Mouse (Mus musculus): ENCODE results near the gene Tmem247. TPM values are rescaled to one million over a fixed set of nuclear protein-coding genes. Genes with fewer than 3 reads are reported as not detected.
A peak's percentile ranks its signal among the peaks of the same experiment; 100 is the strongest.

Tmem247 gene
- polyA plus RNA-seq, 1 experiment from 2014 or later, result not detected

GRCm38 (mm10) chr17:86924679-86925078 is 7.5 kb downstream of the Tmem247 start:
- H3K27me3 ChIP-seq (ENCODE audit: insufficient read depth, low read length), result no peaks in the 10 kb centered on the region
- no peaks in the 10 kb centered on the region for H3K36me3 ChIP-seq (ENCODE audit: insufficient read depth, low read length)
- H3K9me3 ChIP-seq (replicated peaks; ENCODE audit: low read length), result no peaks in the 10 kb centered on the region; the same call in 1 of the 2 replicates
- H3K4me2 ChIP-seq (ENCODE audit: low read length), result no peak overlapping the region
- 67% methylated on average over 3 of the region's 3 CpGs for WGBS
- no peak for TF ChIP-seq CTCF (IDR thresholded peaks at IDR 0.05; ENCODE audit: low read depth)
- ATAC-seq (replicated peaks; ENCODE audit: low FRiP score, low read depth), result no peak
- no peak for DNase-seq (ENCODE audit: low spot score)
- H3K27ac ChIP-seq, result no peak overlapping the region
- no peaks in the 10 kb centered on the region for H3K4me1 ChIP-seq (replicated peaks; ENCODE audit: insufficient read depth, low read length)
- no peak overlapping the region for H3K9ac ChIP-seq (ENCODE audit: low read depth, low read length)
- H3K4me3 ChIP-seq (replicated peaks; ENCODE audit: low read depth, low read length), result no peak overlapping the region

- no peaks in the 10 kb centered on the region; the same call in 1 of the 2 replicates for H3K9me3 ChIP-seq (replicated peaks; ENCODE audit: low read length)
- ATAC-seq (replicated peaks; ENCODE audit: low FRiP score, low read depth), result no peak
- 91% methylated on average over 3 of the region's 3 CpGs for WGBS
- DNase-seq (ENCODE audit: low spot score), result no peak
- TF ChIP-seq CTCF (IDR thresholded peaks at IDR 0.05; ENCODE audit: low read depth), result no peak
- H3K4me2 ChIP-seq (ENCODE audit: low read length), result no peak overlapping the region
- H3K4me1 ChIP-seq (replicated peaks; ENCODE audit: insufficient read depth, low read length), result no peaks in the 10 kb centered on the region
- H3K27ac ChIP-seq, result no peak overlapping the region
- no peak overlapping the region for H3K9ac ChIP-seq (ENCODE audit: low read depth, low read length)
- no peaks in the 10 kb centered on the region for H3K36me3 ChIP-seq (ENCODE audit: insufficient read depth, low read length)
- H3K4me3 ChIP-seq (replicated peaks; ENCODE audit: low read depth, low read length), result no peak overlapping the region
- H3K27me3 ChIP-seq (ENCODE audit: insufficient read depth, low read length), result no peaks in the 10 kb centered on the region
Observed at GRCm38 (mm10) chr17:86926836-86927235, 9.7 kb downstream of the Tmem247 start.

DNA sequence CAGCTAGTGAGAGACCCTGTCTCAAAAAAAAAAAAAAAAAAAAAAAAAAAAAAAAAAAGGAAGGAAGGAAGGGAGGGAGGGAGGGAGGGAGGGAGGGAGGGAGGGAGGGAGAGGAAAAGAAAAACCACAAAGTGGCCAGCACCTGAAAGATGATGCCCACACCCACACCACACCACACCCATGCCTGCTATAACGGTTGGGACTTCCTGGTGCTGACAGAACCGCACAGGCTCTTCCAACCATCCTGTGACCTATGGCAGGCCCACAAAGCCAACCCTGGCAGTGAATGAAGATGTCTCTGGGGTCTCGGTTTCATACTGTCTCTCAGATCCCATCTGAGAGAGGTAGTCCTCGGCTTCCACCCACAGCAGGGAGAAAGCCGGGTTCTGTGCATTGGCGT is 12.2 kb downstream of the Tmem247 start:
- H3K27ac ChIP-seq, result no peak overlapping the region
- ATAC-seq (replicated peaks; ENCODE audit: low FRiP score, low read depth) (no peak), DNase-seq (ENCODE audit: low spot score) (no peak)
- no peaks in the 10 kb centered on the region for H3K27me3 ChIP-seq (ENCODE audit: insufficient read depth, low read length)
- no peak overlapping the region for H3K9ac ChIP-seq (ENCODE audit: low read depth, low read length)
- TF ChIP-seq CTCF (IDR thresholded peaks at IDR 0.05; ENCODE audit: low read depth), result no peak
- H3K4me2 ChIP-seq (ENCODE audit: low read length), result no peak overlapping the region
- no peaks in the 10 kb centered on the region; the same call in 1 of the 2 replicates for H3K9me3 ChIP-seq (replicated peaks; ENCODE audit: low read length)
- WGBS, result 77% methylated on average over 6 of the region's 6 CpGs
- no peaks in the 10 kb centered on the region for H3K36me3 ChIP-seq (ENCODE audit: insufficient read depth, low read length)
- no peaks in the 10 kb centered on the region for H3K4me1 ChIP-seq (replicated peaks; ENCODE audit: insufficient read depth, low read length)
- H3K4me3 ChIP-seq (replicated peaks; ENCODE audit: low read depth, low read length), result no peak overlapping the region

- Histone ChIP-seq H3K4me3 (replicated peaks; ENCODE audit: low read depth, low read length) (no peak overlapping the region), H3K36me3 (ENCODE audit: insufficient read depth, low read length) (no peaks in the 10 kb centered on the region), H3K4me2 (ENCODE audit: low read length) (no peak overlapping the region), H3K9ac (ENCODE audit: low read depth, low read length) (no peak overlapping the region), H3K27me3 (ENCODE audit: insufficient read depth, low read length) (no peaks in the 10 kb centered on the region), H3K27ac (no peak overlapping the region), H3K9me3 (replicated peaks; ENCODE audit: low read length) (no peaks in the 10 kb centered on the region; the same call in 1 of the 2 replicates), H3K4me1 (replicated peaks; ENCODE audit: insufficient read depth, low read length) (no peaks in the 10 kb centered on the region)
- DNase-seq (ENCODE audit: low spot score) (no peak), ATAC-seq (replicated peaks; ENCODE audit: low FRiP score, low read depth) (no peak)
- TF ChIP-seq CTCF (IDR thresholded peaks at IDR 0.05; ENCODE audit: low read depth), result no peak
Observed at GRCm38 (mm10) chr17:86929981-86930380, 12.8 kb downstream of the Tmem247 start.

DNA sequence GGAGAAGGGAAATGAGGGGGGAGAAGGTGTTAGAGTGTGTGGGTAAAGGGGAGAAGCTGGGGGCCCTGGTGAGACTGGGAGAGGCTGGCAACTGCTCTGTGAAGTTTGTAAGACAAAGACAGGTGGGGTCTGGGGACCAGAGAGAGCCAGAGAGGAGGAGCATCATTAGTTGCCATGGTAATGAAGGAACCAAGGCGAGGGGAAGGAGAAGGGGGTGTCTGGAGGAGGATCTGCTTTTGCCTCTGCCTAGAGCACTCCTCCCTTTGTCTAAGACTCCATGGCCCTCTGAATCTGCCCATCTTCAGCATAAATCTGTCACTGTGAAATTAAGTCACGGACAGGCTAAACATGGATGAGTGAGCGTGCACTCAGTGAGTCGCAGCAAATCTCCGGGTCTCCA is 15.7 kb downstream of the Tmem247 start:
- no peak; the same call in 1 of the 2 replicates for ATAC-seq (replicated peaks; ENCODE audit: low FRiP score, low read depth)
- H3K27me3 ChIP-seq (ENCODE audit: insufficient read depth, low read length), result no peaks in the 10 kb centered on the region
- H3K4me2 ChIP-seq (ENCODE audit: low read length), result no peak overlapping the region
- no peak for TF ChIP-seq CTCF (IDR thresholded peaks at IDR 0.05; ENCODE audit: low read depth)
- peak; percentile 49 for DNase-seq (ENCODE audit: low spot score)
- H3K4me1 ChIP-seq (replicated peaks; ENCODE audit: insufficient read depth, low read length), result no peaks in the 10 kb centered on the region
- no peaks in the 10 kb centered on the region for H3K9me3 ChIP-seq (replicated peaks; ENCODE audit: low read length)
- no peak overlapping the region for H3K9ac ChIP-seq (ENCODE audit: low read depth, low read length)
- 16% methylated on average over 5 of the region's 5 CpGs for WGBS
- H3K4me3 ChIP-seq (replicated peaks; ENCODE audit: low read depth, low read length), result no peak overlapping the region
- no peak overlapping the region for H3K27ac ChIP-seq
- H3K36me3 ChIP-seq (ENCODE audit: insufficient read depth, low read length), result no peaks in the 10 kb centered on the region

DNA sequence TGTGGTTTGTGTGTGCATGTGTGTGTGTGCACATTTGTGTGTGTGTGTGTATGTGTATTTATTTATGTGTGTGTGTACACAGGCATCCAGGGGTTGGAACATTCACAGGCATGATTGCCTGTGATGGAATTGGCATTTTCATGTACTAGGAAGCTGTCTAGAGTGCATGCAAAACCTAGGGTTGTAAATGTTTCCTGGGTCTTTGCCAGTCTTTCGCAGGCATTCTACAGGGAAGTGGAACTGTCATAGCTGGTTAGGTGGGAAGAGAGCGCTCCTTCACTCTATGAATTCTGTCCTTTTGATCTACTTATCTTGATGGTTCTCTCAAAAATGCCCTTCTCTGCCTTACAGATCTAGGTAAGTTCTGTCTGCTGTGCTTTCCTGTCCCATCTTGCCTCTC is 19.9 kb downstream of the Tmem247 start:
- ATAC-seq (replicated peaks; ENCODE audit: low FRiP score, low read depth), result no peak
- Histone ChIP-seq H3K9ac (ENCODE audit: low read depth, low read length) (no peak overlapping the region), H3K4me3 (replicated peaks; ENCODE audit: low read depth, low read length) (no peak overlapping the region)

More for the DNA sequence above, 19.9 kb downstream of the Tmem247 start:
- no peak for DNase-seq (ENCODE audit: low spot score)
- no peak for TF ChIP-seq CTCF (IDR thresholded peaks at IDR 0.05; ENCODE audit: low read depth)
- Histone ChIP-seq H3K9me3 (replicated peaks; ENCODE audit: low read length) (no peaks in the 10 kb centered on the region), H3K36me3 (ENCODE audit: insufficient read depth, low read length) (no peaks in the 10 kb centered on the region), H3K27me3 (ENCODE audit: insufficient read depth, low read length) (no peaks in the 10 kb centered on the region), H3K4me2 (ENCODE audit: low read length) (peak overlapping the region; percentile 60; the same call in 1 of the 2 replicates), H3K27ac (no peak overlapping the region), H3K4me1 (replicated peaks; ENCODE audit: insufficient read depth, low read length) (0 out of 2 replicates have a peak, but pooled peaks cover 3% of the 10 kb centered on the region)
- 75% methylated on average over 2 of the region's 2 CpGs for WGBS
